Mouse (Mus musculus) brain, embryonic 14.5 days (tissue): ENCODE data around the gene Dis3l. TPM values are rescaled to one million over a fixed set of nuclear protein-coding genes. Genes with fewer than 3 reads are reported as not detected.

Experiments
- DNase-seq: peaks from one replicate; pipeline ENCODE4 v3.0.0-alpha.2; 2011; ENCODE audit warnings: low read depth
- CTCF ChIP-seq: fragments of 200-500 bp; IDR thresholded peaks from 2 replicates; pipeline ENCODE4 v1.5.1; 2012; ENCODE audit warnings: inconsistent platforms, mild to moderate bottlenecking, moderate library complexity, borderline replicate concordance; ENCODE audit not compliant: insufficient read depth, insufficient read length; ENCODE audit errors: extremely low read depth
- POLR2A ChIP-seq: fragments of 200-500 bp; IDR thresholded peaks from 2 replicates; pipeline ENCODE4 v1.6.1; 2012; ENCODE audit warnings: mild to moderate bottlenecking, inconsistent platforms, borderline replicate concordance; ENCODE audit not compliant: poor library complexity, insufficient read depth, insufficient read length, severe bottlenecking; ENCODE audit errors: extremely low read depth
- polyA plus RNA-seq: library from polyadenylated mRNA; depleted of rRNA; stranded (reverse); fragments of >200 nt; gene quantifications from 2 replicates; pipeline ENCODE4 v1.2.3, GENCODE M21; 2012

The Dis3l gene
- polyA plus RNA-seq, 1 experiment, result 20.4 TPM

DNA sequence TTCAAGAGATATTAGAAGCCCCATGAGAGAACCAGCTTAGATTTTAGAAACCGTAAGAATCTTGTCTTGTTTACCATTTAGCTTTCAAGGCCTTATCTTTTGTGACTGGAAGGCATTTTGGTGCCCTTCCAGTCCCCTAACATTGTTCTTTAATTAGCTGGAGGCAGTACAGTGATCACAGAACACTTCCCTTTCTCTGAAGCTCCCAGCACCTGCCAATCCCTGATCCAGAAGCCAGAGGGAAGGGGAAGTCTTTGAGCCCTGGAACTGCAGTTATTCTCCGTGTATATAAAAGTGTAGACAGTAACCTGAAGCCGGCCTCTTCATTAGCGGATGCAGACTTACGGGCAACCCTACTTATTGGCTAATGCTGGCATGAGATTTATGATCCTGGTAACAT is 8.4 kb upstream of the Dis3l start:
- TF ChIP-seq POLR2A, result no peak
- no peak for TF ChIP-seq CTCF
- DNase-seq, result peak; percentile 63

DNA sequence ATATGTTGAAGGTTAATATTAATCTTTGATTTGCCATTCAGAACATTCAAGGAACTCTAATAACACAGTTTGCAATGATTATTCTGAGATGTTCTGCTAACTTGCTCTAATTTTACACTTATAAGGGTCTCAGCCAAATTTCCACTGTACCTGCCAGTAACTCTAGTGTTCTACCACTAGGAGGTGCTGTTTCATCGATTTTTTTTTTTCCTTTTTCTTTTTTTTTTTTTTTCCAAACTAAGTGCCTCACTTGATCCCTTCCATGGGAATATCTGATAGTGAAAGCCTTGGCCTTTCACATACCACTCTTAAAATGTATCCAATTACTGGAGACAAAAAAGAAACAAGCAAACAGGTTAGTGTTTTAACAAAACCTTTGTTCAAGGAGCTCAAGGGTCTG is 6.3 kb upstream of the Dis3l start:
- DNase-seq, result peak; percentile 69
- TF ChIP-seq CTCF (no peak), POLR2A (no peak)

DNA sequence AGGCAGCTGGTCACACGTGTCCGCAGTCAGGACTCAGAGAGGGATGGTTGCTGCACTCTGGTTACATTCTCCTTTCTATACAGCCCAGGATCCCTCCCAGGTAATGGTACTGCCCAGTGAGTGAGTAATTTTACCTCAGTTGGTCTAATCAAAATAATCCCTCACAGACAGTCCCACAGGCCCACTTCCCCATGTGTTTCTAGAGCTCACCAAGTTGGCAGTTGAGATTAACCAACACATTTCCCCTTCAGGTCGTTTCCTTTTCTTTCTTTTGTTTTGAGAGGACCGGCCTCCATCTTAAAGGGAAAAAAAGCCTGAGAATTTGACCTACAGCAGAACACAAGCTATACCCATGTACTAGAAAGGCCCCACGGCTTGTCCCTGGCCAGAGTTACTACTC is 4.8 kb upstream of the Dis3l start:
- TF ChIP-seq POLR2A, result no peak
- TF ChIP-seq CTCF, result no peak

DNA sequence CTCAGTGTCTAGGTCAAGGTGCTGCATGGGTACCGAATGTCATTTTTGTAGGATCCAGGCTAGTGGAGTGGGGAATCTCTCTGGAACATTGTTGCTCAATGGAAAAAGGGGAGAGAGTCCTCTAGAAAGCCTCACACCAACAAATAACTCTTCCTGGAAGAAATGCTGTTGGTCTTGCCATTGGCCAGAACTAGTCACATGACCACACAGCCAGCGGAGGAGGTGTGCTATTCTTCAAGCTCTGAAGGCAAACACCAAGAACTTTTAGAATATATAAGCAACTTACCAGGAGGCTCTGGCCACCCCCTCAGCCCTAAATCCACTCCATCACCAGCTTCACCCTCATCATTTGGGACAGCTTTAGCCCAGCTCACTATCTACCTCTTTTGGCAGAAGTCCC is 2.6 kb upstream of the Dis3l start:
- TF ChIP-seq POLR2A (no peak), CTCF (no peak)
- DNase-seq, result no peak

More for the DNA sequence above, 4.8 kb upstream of the Dis3l start:
- DNase-seq, result no peak

DNA sequence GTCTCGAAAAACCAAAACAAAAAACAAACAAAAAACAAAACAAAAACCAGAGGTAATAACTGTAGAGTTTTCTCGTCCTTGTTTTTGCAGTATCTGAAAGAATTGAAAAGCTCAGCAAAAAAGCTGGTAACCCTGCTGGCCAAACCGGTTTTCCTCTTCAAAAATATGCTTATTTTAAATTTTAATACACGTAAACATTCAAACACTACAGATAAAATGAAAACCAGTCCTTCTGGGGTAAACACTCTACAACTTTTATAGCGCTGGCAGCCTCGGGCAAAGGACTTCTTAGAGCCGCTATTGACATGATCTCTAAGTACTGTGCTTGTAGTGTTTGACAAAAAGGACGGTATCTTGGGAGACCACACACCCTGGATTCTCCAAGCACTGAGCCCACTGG is 583 bp upstream of the Dis3l start:
- no peak for TF ChIP-seq CTCF
- peak; percentile 3 for DNase-seq

DNA sequence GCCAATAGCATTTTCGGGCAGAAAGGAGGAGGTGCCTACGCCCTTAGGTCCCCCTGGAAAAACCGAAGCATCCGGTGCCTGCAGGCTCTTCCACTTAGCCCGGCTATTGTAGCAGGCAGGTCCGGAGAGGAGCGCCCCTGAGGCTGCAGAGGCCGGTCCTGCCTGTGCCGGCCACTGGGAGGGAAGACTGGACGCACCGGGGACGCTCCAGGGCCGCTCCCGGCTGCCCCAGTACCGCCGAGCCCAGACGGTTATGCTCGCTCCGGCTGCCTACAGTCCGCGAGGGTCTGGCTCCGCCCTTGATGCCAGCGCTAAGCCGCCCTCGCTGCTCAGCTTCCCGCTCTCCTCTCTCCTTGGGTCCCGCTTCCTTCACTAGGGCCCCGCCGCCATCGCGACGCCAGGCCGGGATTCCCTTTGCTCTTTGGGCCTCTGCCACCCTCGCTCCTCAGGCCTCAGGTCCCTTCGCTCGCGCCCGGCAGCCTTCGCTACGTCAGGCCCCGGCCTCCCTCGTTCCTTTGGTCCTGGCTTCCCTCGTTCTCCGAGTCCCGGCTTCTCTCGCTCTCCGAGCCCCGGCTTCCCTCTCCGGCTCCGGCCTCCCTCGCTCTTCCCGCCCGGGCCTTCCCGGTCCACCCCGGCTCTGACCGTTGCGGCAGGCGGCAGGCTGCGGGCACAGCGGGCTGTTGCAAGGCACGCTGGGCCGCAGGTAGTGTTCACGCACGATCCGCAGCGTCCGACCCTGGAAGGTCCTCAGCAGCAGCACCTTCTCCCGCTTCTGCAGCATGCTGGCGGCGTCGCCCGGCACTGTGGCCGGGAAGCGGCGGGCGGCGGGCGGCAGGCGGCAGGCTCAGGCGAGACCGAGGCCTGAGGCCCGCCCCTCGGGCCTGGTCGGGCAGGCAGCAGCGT is 486 bp downstream of the Dis3l start:
- peak; percentile 88 for DNase-seq
- peak; percentile 78 for TF ChIP-seq POLR2A
- TF ChIP-seq CTCF, result no peak

DNA sequence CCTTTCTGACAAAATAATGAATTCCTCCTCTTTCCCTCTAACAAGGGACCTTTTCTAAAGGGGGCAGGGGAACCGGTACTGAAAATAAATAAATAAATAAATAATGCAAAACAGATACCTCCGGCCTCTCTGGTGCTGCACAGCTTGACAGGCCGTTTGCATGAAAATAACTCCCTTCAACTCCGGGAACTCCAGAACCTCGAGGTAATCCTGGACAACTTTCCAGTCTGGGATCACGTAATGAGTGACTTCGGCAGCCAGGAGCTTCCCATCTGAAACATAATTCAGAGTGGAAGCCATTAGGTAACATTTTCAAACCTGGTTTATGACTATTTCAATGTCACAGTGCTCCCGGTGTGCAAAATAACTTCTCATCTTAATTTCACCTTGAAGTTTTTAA is 1.7 kb downstream of the Dis3l start:
- no peak for DNase-seq
- TF ChIP-seq CTCF (no peak), POLR2A (no peak)

DNA sequence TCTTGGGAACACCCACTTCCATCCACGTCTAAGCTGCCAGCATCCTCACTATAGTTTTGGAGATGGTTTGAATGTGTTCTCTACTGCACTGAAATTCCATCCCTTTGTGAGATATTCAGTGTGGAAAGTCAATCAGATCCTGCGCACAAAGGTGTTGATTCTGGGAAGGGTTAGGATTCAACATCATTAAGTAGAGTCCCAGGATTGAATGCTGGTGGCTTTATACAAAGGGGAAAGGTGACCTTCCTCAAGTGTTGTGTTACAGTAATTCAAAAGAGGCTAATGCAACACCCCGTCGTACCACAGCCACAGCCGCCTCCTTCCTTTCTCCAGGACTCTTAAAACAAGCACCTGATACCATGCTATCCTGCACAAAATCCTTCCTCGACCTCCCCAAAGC is 5.3 kb downstream of the Dis3l start:
- DNase-seq, result no peak
- TF ChIP-seq CTCF (no peak), POLR2A (no peak)

DNA sequence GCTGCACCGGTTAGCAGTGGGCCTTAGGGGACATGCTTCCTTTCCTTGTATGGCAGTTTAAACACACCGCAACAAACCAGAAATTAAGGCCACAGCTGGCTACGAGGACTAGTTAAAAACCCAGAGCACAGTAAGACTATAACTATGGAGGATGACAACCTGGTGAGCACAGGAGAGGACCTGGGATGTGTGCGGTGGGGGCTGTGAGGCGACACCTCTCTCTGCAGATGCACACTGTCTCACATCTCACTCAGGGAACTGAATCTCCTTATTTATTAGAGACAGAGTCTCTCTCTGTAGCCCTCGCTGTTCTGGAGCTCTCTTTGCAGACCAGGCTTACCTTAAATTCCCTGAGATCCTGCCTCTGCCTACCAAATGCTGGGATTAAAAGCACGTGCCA is 17.1 kb downstream of the Dis3l start:
- no peak for TF ChIP-seq POLR2A
- TF ChIP-seq CTCF, result no peak
- DNase-seq, result no peak

DNA sequence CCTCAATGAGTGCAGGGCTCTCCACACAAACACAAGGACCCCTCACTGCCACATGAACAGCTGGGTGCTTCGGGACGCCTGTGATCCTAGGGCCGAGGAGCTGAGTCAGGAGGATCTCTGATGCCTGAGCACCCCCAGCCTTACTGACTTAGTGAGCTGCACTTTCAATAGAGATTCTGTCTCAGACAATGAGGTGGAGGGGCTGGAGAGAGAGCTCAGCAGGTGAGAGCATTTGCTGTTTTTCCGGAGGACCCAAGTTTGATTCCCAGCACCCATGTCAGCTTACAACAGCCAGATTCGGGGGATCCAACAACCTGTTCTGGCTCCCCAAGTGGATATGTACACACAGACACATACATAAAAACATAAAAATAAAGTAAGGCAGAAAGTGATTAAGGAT is 24.1 kb downstream of the Dis3l start:
- DNase-seq, result no peak
- TF ChIP-seq POLR2A (no peak), CTCF (no peak)

DNA sequence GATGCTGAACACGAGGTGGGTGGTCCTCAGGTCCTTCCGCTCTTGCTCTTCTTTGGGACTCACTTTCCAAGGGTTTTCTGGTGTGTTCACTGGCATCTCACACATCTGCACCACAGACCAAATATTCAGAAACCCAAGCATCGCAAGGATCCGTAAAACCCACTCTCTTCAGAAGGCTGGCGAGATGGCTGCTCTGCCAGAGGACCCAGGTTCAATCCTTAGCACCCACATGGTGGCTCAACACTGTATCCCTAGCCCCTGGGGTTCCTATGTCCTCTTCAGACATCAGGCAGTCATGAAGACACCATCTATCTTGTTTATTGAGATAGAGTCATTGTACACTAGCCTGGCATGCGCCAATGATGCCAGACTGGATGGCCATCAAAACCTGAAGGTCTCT is 26.4 kb downstream of the Dis3l start:
- no peak for TF ChIP-seq POLR2A

DNA sequence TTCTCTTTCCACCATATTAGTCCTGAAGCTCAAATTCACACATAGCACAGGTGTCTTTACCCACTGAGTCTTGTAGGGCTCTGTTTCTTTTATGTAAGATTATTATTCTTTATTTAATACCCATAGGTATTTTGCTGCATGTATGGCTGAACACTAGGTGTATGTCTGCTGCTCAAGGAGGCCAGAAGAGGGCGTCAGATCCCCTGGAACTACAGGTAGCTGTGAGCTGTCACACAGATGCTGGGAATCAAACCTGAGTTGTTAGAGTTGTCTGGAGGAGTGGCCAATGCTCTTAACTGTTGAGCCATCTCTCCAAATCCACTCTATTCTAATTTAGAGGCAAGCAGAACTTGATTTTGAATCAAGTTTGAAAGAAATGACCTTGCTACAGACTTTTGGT is 29.0 kb downstream of the Dis3l start:
- TF ChIP-seq CTCF (0 out of 2 replicates have a peak, but pooled peaks have one; percentile 11), POLR2A (no peak)
- peak; percentile 3 for DNase-seq

More for the DNA sequence above, 26.4 kb downstream of the Dis3l start:
- DNase-seq, result no peak
